Mouse (Mus musculus): ENCODE data around the gene Abr.

DNA sequence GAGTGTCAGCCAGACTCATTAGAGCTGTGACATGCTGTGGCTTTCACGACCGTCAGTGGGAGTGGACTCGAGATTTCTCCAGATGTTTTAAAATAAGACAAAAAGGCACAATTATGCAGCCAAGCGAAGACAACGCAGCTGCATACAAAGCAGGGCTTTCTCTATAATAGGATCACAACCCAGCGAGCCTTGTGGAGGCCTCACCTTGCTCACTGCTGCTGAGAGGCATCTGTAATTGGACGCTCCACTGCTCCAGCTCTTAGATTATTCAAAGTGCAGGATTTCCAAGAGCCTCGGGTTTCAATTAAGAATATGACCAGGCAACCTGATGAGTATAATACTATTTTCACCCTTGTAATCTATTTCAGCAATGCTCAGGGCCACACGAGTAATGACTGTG lies 15.6 kb downstream of the Abr start:
- TF ChIP-seq POLR2A (IDR thresholded peaks at IDR 0.05; ENCODE audit: insufficient read depth, low read length) (no peak), CTCF (IDR thresholded peaks at IDR 0.05; ENCODE audit: low read depth, low read length) (no peak)
